Mouse (Mus musculus): ENCODE data around the gene Nsfl1c. TPM values are rescaled to one million over a fixed set of nuclear protein-coding genes. Genes with fewer than 3 reads are reported as not detected.
"Not testable (repeated sequence)": the region's sequence is repeated elsewhere in the genome, so short reads cannot be mapped to it uniquely, and the experiment has no call there.

Gene Nsfl1c
- polyA plus RNA-seq (2014; fragmentation: Nextera tagmentation; extraction: Ambion mirVana), result 194 and 260 TPM in 2 replicates

DNA sequence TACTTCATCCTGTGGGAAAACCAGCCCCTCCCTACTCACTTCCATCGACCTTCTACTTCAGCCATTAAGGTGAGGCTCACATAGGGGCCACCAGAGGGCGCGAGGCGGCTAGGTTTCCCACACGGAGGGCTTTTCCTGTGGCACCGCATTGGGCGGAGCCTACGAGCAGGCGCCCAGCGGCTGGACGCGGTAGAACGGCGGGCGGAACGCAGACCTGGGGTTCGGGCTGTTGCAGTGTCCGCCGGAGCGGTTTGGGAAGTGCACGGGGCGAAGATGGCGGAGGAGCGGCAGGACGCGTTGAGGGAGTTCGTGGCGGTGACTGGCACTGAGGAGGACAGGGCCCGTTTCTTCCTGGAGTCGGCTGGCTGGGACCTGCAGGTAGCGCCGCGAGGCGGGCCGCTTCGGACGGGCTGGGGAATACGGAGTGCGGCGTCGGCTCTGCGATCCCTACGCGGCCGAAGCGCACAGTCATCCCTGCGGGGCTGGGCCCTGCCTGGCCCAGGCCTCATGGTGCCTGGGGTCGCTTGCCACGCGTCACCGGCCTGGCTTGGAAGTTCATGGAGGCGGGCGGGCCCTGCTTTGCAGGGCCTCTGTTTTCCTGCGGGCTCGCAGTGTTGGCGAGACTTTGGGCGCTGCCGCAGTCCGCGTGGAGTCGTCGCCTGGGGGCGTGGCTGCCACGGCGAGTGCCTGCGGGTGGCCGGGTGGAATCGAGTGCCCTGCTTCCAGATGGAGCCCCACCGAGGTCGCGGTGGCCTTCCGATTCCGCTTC lies at the start of gene Nsfl1c:
Gene Nsfl1c (plus strand): TSS at position 148 of the 769 bp plus-strand sequence.
- H3K9me3 ChIP-seq (ENCODE audit: control insufficient read depth, low read length), result no peaks in the 10 kb centered on the region
- H3K4me2 ChIP-seq (ENCODE audit: low read length), result peak within 1 kb of the TSS; percentile 76
- H3K4me3 ChIP-seq (replicated peaks; ENCODE audit: low read depth, low read length), result peak within 1 kb of the TSS; percentile 91
- peak within 1 kb of the TSS; percentile 83 for H3K9ac ChIP-seq (replicated peaks; ENCODE audit: low read length)
- peaks cover 19% of the 10 kb centered on the region for H3K36me3 ChIP-seq (ENCODE audit: control insufficient read depth, insufficient read depth, low read length)
- DNase-seq, result peak; percentile 98
- peak within 1 kb of the TSS; percentile 66 for H3K27ac ChIP-seq (replicated peaks; ENCODE audit: low read depth, low read length)
- peak; percentile 99 for ATAC-seq (ENCODE audit: low FRiP score, low TSS enrichment)
- H3K27me3 ChIP-seq (ENCODE audit: control insufficient read depth, insufficient read depth, low read length), result no peaks in the 10 kb centered on the region
- H3K4me1 ChIP-seq (ENCODE audit: control insufficient read depth, insufficient read depth, low read length), result 0 out of 2 replicates have a peak, but pooled peaks cover 5% of the 10 kb centered on the region
- under 1% methylated on average over 73 of the region's 73 CpGs for WGBS

DNA sequence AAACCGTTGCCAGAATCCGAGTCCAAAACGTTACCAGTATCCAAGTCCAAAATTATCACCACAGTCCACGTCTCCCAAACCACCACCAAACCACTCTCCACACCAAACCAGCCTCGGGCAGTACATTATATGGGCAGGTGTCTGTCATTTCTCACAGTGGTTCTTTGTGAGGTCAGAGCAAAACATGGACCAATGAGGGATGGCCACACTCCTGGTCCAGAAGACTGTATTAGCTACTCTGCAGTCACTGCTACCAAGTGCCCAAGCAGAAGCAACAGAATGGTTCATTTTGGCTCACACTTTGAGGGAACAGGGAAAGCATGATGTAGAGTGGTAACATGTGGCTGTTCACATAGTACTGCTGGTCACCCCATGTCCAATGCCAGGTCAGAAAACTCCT lies 17.9 kb upstream of the Nsfl1c start, which contains the start of gene 4921509C19Rik:
Gene 4921509C19Rik (minus strand): TSS at position 101 of the 400 bp plus-strand sequence.
- ATAC-seq (ENCODE audit: low FRiP score, low TSS enrichment); DNase-seq: not testable (repeated sequence)
- 83% methylated on average over 4 of the region's 5 CpGs for WGBS

DNA sequence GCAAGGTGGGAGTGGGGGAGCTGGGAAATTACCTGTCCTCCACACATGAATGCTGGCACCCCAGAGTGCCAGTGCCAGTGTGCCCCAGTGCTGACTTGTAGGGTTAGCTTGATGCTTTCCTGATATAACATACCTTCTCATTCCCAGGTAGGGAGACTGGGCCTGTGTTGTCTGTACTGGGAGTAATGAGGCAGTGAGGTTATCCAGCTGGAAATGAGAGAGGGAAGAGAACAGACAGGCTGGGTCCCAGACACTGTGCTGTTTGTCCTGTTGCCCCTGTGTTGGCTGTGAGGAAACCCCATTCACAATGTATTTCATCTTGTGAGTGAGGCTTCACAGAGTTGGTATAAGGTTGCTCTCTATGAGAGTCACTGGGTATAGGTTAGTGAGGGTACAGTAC lies 7.5 kb upstream of the Nsfl1c start:
- ATAC-seq (ENCODE audit: low FRiP score, low TSS enrichment), result no peak
- Histone ChIP-seq H3K9me3 (ENCODE audit: control insufficient read depth, low read length) (no peaks in the 10 kb centered on the region), H3K4me2 (ENCODE audit: low read length) (no peak overlapping the region), H3K27me3 (ENCODE audit: control insufficient read depth, insufficient read depth, low read length) (no peaks in the 10 kb centered on the region), H3K9ac (replicated peaks; ENCODE audit: low read length) (no peak overlapping the region), H3K36me3 (ENCODE audit: control insufficient read depth, insufficient read depth, low read length) (no peaks in the 10 kb centered on the region), H3K4me3 (replicated peaks; ENCODE audit: low read depth, low read length) (no peak overlapping the region), H3K27ac (replicated peaks; ENCODE audit: low read depth, low read length) (no peak overlapping the region), H3K4me1 (ENCODE audit: control insufficient read depth, insufficient read depth, low read length) (no peaks in the 10 kb centered on the region)
- DNase-seq, result no peak

More for the DNA sequence above, 17.9 kb upstream of the Nsfl1c start, which contains the start of gene 4921509C19Rik:
- not testable (repeated sequence) for H3K4me3 ChIP-seq (replicated peaks; ENCODE audit: low read depth, low read length); H3K4me2 ChIP-seq (ENCODE audit: low read length); H3K27ac ChIP-seq (replicated peaks; ENCODE audit: low read depth, low read length); H3K4me1 ChIP-seq (ENCODE audit: control insufficient read depth, insufficient read depth, low read length); H3K9ac ChIP-seq (replicated peaks; ENCODE audit: low read length); H3K27me3 ChIP-seq (ENCODE audit: control insufficient read depth, insufficient read depth, low read length); H3K9me3 ChIP-seq (ENCODE audit: control insufficient read depth, low read length); H3K36me3 ChIP-seq (ENCODE audit: control insufficient read depth, insufficient read depth, low read length)

DNA sequence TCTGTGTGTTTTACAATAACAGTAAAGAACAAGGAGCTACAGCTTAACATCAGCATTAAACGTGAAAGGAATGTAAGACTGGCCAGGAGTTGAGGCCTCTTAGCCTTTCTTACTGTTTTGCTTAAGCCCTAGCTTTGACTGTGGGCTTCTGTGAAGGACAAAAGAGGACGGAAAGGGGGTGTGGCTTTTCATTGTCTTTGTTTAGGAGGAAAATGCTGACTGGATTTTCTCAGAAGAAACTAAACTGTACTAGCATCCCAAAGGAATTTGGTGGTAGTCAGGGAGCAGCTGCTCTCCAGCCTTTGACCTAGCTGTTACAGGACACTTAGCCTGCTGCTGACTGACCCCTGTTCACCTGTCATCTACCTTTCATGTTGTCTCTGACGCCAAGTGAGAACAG lies 4.4 kb downstream of the Nsfl1c start:
- no peaks in the 10 kb centered on the region for H3K9me3 ChIP-seq (ENCODE audit: control insufficient read depth, low read length)
- no peak overlapping the region for H3K9ac ChIP-seq (replicated peaks; ENCODE audit: low read length)
- H3K4me1 ChIP-seq (ENCODE audit: control insufficient read depth, insufficient read depth, low read length), result 0 out of 2 replicates have a peak, but pooled peaks cover 5% of the 10 kb centered on the region
- no peak overlapping the region for H3K4me2 ChIP-seq (ENCODE audit: low read length)
- no peak overlapping the region for H3K4me3 ChIP-seq (replicated peaks; ENCODE audit: low read depth, low read length)
- H3K36me3 ChIP-seq (ENCODE audit: control insufficient read depth, insufficient read depth, low read length), result peaks cover 52% of the 10 kb centered on the region
- H3K27me3 ChIP-seq (ENCODE audit: control insufficient read depth, insufficient read depth, low read length), result no peaks in the 10 kb centered on the region
- ATAC-seq (ENCODE audit: low FRiP score, low TSS enrichment) (no peak), DNase-seq (no peak)
- H3K27ac ChIP-seq (replicated peaks; ENCODE audit: low read depth, low read length), result no peak overlapping the region
- 36% methylated on average over 3 of the region's 3 CpGs for WGBS

DNA sequence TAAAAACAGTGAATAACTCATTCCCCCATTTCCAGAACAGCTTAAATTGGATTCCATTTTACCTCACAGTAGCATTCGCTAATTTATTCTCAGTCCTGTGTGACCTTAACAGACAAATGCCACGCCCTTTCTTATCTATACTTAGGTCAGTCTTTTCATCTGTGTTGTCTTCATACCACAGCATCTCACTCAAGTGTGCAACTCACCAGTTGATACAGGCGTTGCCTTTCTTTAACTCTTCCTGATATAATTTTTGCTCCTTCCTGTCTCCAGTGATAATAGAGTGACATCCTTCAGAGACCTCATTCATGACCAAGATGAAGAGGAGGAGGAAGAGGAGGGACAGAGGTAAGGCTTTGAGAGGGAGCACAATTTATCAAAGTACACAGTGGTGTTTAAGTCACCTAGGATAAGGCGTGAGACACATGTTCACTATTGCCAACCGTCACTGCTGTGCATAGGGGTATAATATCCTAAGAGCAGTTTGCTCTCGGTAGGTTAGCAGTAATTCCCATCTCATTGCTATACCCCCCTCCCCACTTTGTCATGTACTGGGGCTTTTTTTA lies 6.5 kb downstream of the Nsfl1c start:
- no peak for ATAC-seq (ENCODE audit: low FRiP score, low TSS enrichment)
- no peak overlapping the region for H3K4me2 ChIP-seq (ENCODE audit: low read length)
- H3K36me3 ChIP-seq (ENCODE audit: control insufficient read depth, insufficient read depth, low read length), result peaks cover 73% of the 10 kb centered on the region
- no peak overlapping the region for H3K27ac ChIP-seq (replicated peaks; ENCODE audit: low read depth, low read length)
- H3K4me3 ChIP-seq (replicated peaks; ENCODE audit: low read depth, low read length), result no peak overlapping the region
- no peaks in the 10 kb centered on the region for H3K4me1 ChIP-seq (ENCODE audit: control insufficient read depth, insufficient read depth, low read length)
- H3K9me3 ChIP-seq (ENCODE audit: control insufficient read depth, low read length), result no peaks in the 10 kb centered on the region
- no peak for DNase-seq
- WGBS, result 92% methylated on average over 6 of the region's 6 CpGs
- no peak overlapping the region for H3K9ac ChIP-seq (replicated peaks; ENCODE audit: low read length)
- no peaks in the 10 kb centered on the region for H3K27me3 ChIP-seq (ENCODE audit: control insufficient read depth, insufficient read depth, low read length)

DNA sequence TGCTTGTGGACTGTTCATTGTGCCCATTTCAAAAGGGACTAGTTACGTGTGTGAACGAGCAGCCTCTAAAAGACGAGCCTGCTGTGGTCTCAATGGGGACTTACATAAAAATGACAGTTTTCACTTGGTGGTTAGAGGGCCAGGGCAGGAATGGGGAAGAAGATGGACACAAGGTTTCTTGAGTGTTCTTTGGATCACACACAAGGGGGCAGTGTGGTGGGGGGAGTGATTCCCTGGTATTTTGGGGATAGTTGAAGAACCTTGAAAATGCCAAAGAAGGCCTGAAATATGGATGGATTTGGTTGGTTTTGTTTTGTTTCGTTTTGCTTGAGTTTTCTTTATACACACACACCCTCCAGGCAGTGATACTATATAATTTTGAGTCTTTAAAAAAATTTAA lies 10.2 kb downstream of the Nsfl1c start:
- Histone ChIP-seq H3K9ac (replicated peaks; ENCODE audit: low read length) (no peak overlapping the region), H3K4me3 (replicated peaks; ENCODE audit: low read depth, low read length) (no peak overlapping the region), H3K36me3 (ENCODE audit: control insufficient read depth, insufficient read depth, low read length) (peaks cover 84% of the 10 kb centered on the region), H3K27me3 (ENCODE audit: control insufficient read depth, insufficient read depth, low read length) (no peaks in the 10 kb centered on the region), H3K4me1 (ENCODE audit: control insufficient read depth, insufficient read depth, low read length) (no peaks in the 10 kb centered on the region), H3K27ac (replicated peaks; ENCODE audit: low read depth, low read length) (no peak overlapping the region), H3K9me3 (ENCODE audit: control insufficient read depth, low read length) (no peaks in the 10 kb centered on the region), H3K4me2 (ENCODE audit: low read length) (no peak overlapping the region)
- WGBS, result 89% methylated on average over 4 of the region's 4 CpGs
- no peak for ATAC-seq (ENCODE audit: low FRiP score, low TSS enrichment)
- no peak for DNase-seq

DNA sequence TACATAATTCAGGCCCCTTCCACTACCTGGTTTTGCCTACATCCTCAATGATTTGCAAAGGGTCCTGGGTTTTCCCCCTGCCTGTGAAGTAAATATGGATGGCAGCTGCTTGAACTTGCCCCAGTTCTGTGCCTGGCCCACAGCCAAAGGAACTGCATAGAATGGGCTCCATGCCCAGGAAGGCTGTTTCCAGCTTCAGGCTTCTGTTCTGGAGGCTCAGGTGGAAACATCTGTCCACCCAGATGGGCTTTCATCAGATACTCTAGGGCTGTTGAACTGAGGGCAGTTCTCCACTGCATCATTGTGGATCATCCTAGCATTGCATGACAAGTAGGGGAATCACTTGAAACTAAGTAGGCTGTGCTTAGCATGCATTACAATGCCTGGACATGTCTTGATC lies 18.2 kb downstream of the Nsfl1c start:
- H3K27ac ChIP-seq (replicated peaks; ENCODE audit: low read depth, low read length), result no peak overlapping the region
- no peaks in the 10 kb centered on the region for H3K4me1 ChIP-seq (ENCODE audit: control insufficient read depth, insufficient read depth, low read length)
- no peak for ATAC-seq (ENCODE audit: low FRiP score, low TSS enrichment)
- no peak overlapping the region for H3K4me2 ChIP-seq (ENCODE audit: low read length)
- H3K9me3 ChIP-seq (ENCODE audit: control insufficient read depth, low read length), result no peaks in the 10 kb centered on the region
- peaks cover 84% of the 10 kb centered on the region for H3K36me3 ChIP-seq (ENCODE audit: control insufficient read depth, insufficient read depth, low read length)
- DNase-seq, result peak; percentile 54
- H3K9ac ChIP-seq (replicated peaks; ENCODE audit: low read length), result no peak overlapping the region
- no peaks in the 10 kb centered on the region for H3K27me3 ChIP-seq (ENCODE audit: control insufficient read depth, insufficient read depth, low read length)
- H3K4me3 ChIP-seq (replicated peaks; ENCODE audit: low read depth, low read length), result no peak overlapping the region

DNA sequence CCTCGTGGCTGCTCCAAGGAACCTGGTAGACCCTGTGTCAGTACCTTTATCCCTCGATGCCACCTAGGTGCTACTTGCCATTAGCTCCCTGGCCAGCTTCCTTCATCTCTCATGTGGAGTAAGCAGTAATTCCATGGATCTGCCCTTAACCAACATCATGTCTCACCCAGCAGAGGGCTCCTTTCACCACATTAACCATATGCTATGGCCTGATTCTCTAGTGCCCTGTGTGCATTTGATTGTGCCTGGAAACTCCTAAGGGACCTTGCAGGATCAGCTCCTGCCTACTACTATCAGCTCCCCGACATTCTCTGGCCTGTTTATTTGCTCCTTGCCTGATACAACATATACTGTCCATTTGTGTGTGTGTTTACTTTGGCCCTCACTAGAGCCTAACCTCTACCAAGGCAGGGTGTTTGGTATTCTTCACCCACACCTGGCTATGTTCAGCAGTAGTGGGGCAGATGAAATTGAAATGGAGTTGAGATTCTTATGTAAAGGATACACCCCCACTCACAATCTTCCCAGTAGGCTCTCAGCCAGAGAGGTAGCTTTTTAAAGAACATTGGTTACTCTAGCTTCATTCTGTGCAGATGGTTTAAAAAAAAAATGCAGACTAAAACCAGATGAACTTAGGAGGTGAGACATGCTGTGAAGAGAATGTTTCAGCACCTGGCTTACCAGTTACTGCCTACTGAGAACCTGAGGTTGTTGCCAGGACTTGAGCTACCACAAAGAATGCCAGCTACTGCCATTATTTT lies 19.7 kb downstream of the Nsfl1c start:
- DNase-seq, result peak; percentile 4

More for the DNA sequence above, 19.7 kb downstream of the Nsfl1c start:
- no peaks in the 10 kb centered on the region for H3K4me1 ChIP-seq (ENCODE audit: control insufficient read depth, insufficient read depth, low read length)
- no peak overlapping the region for H3K27ac ChIP-seq (replicated peaks; ENCODE audit: low read depth, low read length)
- no peaks in the 10 kb centered on the region for H3K9me3 ChIP-seq (ENCODE audit: control insufficient read depth, low read length)
- H3K27me3 ChIP-seq (ENCODE audit: control insufficient read depth, insufficient read depth, low read length), result no peaks in the 10 kb centered on the region
- no peak overlapping the region for H3K4me3 ChIP-seq (replicated peaks; ENCODE audit: low read depth, low read length)
- 89% methylated on average over 3 of the region's 3 CpGs for WGBS
- no peak overlapping the region for H3K4me2 ChIP-seq (ENCODE audit: low read length)
- peaks cover 75% of the 10 kb centered on the region for H3K36me3 ChIP-seq (ENCODE audit: control insufficient read depth, insufficient read depth, low read length)
- ATAC-seq (ENCODE audit: low FRiP score, low TSS enrichment), result no peak
- no peak overlapping the region for H3K9ac ChIP-seq (replicated peaks; ENCODE audit: low read length)

Measured in midbrain, embryonic 14.5 days (tissue).